Mouse (Mus musculus) adrenal gland, adult 2 months (tissue): ENCODE results near the gene Psmc2. TPM values are rescaled to one million over a fixed set of nuclear protein-coding genes. Genes with fewer than 3 reads are reported as not detected.

Experiments
- DNase-seq: peaks from one replicate; pipeline ENCODE4 v3.0.0; 2021
- polyA plus RNA-seq: library from polyadenylated mRNA; depleted of rRNA; stranded (reverse); fragments of >200 nt; gene quantifications from 2 replicates; pipeline ENCODE4 v1.2.3, GENCODE M21; 2012; rRNA removed
- total RNA-seq, 2 experiments: library from RNA; stranded (reverse); gene quantifications; 2 replicates each; pipeline ENCODE4 v1.2.3; 2021

Psmc2 gene
- total and polyA plus RNA-seq, 3 experiments, result 8.2 to 146 (median 136) TPM

DNA sequence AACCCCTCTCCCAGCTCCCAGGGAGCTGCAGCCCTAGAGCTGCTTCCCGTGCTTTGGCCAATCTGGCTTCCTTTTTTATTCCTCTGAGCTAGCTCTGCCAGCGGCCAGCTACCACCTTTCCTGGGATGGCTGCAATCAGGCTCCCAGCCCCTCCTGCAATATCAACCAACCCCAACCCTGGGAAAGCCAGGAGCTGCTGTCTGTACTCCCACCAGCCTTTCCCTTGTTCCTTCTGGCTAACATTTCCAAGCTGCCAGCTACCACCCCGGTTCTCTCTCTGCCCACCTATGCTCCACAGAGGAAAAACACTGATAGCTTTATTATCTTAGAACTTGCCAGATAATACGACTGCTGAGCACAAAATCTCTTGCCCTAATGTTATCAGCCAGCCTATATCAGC is 19.8 kb downstream of the Psmc2 start:
- DNase-seq, result no peak

GRCm38 (mm10) chr5:21810924-21811323 is 25.8 kb downstream of the Psmc2 start:
- DNase-seq, result no peak

DNA sequence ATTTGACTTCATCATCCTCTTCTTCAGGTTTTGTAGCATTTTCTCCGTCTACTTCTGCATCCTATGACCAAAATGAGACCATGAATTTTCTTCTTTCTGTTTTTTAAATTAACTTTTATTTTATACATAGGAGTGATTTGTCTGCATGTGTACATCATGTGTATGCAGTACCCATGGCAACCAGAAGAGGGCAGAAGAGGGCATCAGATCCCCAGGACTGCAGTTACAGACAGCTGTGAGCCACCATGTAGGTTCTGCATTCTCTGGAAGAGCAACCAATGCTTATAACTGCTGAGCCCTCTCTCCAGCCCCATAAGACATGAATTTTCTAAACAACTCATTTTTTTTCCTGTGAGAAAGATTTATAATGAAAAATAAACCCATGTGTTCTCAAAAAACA is 28.9 kb downstream of the Psmc2 start:
- peak; percentile 16 for DNase-seq

DNA sequence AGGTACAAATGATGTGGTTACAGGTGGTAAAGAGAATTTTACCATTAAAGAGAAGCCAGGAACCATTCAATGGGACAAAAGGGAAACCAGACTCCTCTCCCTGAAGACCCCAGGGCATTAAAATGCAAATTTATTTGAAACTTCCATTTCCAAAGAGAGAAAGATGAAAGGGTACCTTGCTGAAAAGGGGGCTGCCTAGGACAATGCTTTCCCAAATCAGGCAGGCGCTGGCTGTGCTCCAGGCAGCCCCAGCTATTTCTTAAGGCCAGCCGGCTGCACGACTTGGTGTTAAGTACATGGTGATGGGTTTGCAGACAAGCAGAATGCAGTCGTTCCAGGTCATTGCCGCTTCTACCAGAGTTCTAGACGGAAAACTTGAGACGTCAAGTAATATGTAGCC is 41.3 kb downstream of the Psmc2 start:
- no peak for DNase-seq

GRCm38 (mm10) chr5:21827643-21828042 is 42.6 kb downstream of the Psmc2 start:
- DNase-seq, result no peak

GRCm38 (mm10) chr5:21828855-21829254 is 43.8 kb downstream of the Psmc2 start:
- DNase-seq, result no peak

- no peak for DNase-seq
Measured at GRCm38 (mm10) chr5:21831761-21832160, 46.7 kb downstream of the Psmc2 start.

DNA sequence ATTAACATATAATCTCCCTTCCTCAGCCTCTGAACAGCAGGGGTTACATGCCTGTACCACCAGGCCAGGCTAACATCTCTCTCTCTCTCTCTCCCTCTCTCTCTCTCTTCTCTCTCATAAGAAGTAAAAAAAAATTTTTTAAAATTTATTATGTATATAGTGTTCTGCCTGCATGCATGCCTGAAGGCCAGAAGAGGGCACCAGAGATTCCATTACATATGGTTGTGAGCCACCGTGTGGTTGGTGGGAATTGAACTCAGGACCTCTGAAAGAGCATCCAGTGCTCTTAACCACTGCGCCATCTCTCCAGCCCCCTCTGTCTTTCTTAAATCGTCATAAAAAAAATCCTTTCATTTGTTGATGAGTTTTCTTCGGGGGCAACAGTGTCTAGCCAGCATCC is 59.6 kb downstream of the Psmc2 start:
- DNase-seq, result no peak

DNA sequence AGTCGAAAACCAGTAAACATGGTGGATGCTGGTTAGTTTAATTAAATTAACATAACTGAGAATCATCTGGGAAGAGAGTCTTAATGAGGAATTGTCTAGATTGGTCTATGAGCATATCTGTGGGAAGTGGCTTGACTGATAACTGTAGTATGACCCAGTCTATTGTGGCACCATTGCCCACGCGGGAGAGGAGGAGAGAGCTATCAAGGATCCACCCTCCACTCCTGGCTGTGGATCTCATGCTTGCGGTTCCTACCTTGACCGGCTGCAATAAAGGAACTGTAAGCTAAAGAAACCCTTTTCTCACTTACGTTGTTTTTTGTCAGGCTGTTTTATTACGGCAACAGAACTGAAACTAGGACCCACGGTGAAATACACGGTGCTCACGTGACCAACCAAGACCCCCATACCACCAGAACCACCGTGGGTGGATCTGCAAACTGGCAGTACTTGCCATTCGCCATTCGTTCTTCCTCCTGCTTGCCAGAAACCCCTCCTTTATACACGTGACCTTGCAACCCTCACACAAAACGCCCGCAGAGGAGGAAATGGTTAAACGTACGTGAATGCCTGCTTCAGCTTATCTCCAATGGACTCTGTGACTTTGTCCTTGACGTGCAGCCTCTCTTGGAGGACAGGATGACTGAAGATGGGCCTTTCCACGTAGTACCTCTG is 61.7 kb downstream of the Psmc2 start:
- no peak for DNase-seq

DNA sequence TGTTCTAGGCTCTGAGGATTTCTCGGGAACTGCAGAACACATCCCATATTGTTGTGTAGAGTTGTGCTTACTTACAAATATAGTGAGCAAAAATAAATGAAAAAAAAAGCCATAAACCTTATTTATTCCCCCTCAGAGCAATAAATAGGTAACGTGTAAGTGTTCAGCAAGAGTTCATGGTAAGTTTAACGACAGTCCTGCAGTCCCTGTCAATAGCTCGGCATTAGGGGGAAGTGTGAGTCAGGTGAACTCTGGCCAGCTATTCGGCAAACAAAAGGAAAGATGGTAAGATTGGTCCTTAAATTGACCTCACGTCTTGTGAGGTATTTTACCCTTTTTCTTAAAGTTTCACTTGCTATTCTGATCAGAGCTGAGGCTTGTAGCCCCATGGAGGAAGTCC is 62.4 kb downstream of the Psmc2 start:
- DNase-seq, result no peak

GRCm38 (mm10) chr5:21851679-21852340 is 66.7 kb downstream of the Psmc2 start:
- DNase-seq, result no peak

Other genes with a start within 250 kb of the Psmc2 start
- gene Lrrc17, start 241.7 kb upstream of the Psmc2 start, total RNA-seq, result 1 to 10 TPM; 2.3 to 3.1 TPM
- 0.65 and 0.75 TPM in 2 replicates for gene Lrrc17, start 241.7 kb upstream of the Psmc2 start, polyA plus RNA-seq
- gene Fbxl13, start 139.6 kb upstream of the Psmc2 start, total RNA-seq, result under 1 TPM in 1 of 2 experiments, not detected in 1; 0.20 TPM
- 0.03 and 0.06 TPM in 2 replicates for gene Fbxl13, start 139.6 kb upstream of the Psmc2 start, polyA plus RNA-seq
- 10 to 100 TPM; 17.9 to 18.0 TPM for gene Armc10, start 139.5 kb upstream of the Psmc2 start, total RNA-seq
- gene Armc10, start 139.5 kb upstream of the Psmc2 start, polyA plus RNA-seq, result 355 and 410 TPM in 2 replicates
- gene Napepld, start 83.9 kb upstream of the Psmc2 start, total RNA-seq, result 10 to 100 TPM; 21.2 to 54.5 TPM
- 13.2 and 21.6 TPM in 2 replicates for gene Napepld, start 83.9 kb upstream of the Psmc2 start, polyA plus RNA-seq
- gene Pmpcb, start 48.1 kb upstream of the Psmc2 start, total RNA-seq, result 100 to 1,000 TPM; 273 to 311 TPM
- gene Pmpcb, start 48.1 kb upstream of the Psmc2 start, polyA plus RNA-seq, result 27.1 and 35.1 TPM in 2 replicates
- 10 to 100 TPM; 27.6 to 33.5 TPM for gene Dnajc2, start within 50 bp of the Psmc2 start, total RNA-seq
- 36.7 and 42.7 TPM in 2 replicates for gene Dnajc2, start within 50 bp of the Psmc2 start, polyA plus RNA-seq
- under 1 TPM in 1 of 2 experiments, not detected in 1; 0.14 TPM for gene Slc26a5, start 80.3 kb downstream of the Psmc2 start, total RNA-seq
- gene Slc26a5, start 80.3 kb downstream of the Psmc2 start, polyA plus RNA-seq, result not detected in 2 replicates